Mouse (Mus musculus) MN1 (cell line): ENCODE measurements around the gene Fzd2.
A peak's percentile ranks its signal among the peaks of the same experiment; 100 is the strongest.
"Not testable (repeated sequence)": the region's sequence is repeated elsewhere in the genome, so short reads cannot be mapped to it uniquely, and the experiment has no call there.

Experiments
- DNase-seq: peaks from one replicate; pipeline ENCODE4 v3.0.0-alpha.2; 2016; ENCODE audit warnings: low spot score

Gene Fzd2

DNA sequence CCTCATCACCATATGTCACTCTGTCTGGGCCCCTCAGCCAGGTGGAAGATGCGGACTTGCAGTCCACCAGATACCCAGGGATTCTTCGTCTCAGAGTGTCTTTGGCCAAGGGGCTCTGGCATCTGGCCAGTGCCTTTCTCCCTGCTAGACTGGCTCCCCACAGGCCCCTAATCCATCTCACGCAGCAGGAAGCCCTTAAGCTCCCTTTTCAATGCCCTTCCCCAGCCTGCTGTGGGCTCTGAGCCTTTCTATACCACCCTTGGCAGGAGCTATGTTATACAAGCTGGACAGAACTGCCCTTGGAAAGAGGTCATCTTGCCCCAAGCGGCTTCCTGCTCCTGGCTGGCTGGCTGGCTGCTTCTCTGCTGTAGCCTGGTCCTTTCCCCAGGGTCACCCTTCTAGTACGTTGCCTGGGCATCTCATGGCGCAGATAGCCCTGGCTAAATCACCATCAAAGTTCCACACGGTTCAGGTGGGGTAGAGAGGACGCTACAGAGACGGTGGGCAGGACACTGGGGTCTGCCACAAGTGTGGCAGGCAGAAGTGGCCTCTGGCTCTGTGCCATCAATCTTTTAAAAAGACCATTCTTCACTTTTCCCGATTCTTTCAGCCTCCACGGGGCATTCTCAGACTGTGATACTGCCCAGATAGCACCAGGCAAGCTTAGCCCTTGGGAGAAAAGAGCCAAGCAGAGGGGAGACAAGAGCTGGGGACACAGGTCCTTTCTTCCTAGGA is 22.7 kb upstream of the Fzd2 start:
- no peak for DNase-seq

DNA sequence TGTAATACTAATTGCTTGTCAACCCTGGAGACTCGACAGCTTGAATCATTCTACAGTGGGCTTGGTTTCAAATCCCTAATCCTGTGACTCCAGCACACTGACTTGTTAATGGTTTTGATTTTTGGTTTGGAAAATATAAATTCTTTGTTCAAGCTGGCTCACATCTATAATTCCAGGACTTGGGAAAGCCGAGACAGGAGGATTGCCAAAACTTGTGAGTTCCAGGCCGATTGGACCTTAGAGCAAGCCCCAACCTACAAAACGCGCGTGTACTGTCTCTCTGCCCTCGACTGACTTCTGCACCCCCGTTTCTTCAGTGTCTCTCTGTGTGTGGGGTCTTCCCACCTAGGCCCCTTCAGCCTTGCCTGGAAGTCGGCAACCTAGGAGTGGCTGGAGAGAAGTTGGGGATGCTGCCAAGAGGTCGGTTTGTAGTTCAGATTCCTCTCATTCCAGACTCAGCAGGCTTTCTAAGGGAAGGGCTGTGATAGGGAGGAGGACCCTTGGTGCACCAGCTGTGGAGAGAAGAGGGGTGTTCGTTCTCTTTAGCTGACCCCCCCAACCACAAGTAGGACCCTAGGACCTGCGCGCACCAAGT is 22.1 kb upstream of the Fzd2 start:
- no peak for DNase-seq

DNA sequence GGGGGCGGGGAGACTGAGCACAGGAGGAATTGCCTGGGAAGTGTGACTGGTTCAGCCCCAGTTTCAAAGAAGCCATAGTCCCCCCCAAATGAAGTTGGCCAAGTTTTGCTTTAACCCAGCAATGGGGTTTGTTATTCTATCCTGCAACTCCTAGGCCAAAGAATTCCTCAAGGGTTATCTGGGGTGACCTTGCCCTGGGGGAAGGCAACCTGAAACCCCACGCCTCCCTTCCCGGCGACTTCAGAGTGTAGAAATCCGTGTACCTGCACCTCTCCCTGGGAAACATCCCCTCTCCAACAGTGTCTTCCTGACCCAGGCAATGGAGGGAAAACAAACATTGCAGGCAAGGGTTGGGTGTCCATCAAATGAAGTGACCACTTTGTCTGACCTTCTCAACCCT is 21.5 kb upstream of the Fzd2 start:
- no peak for DNase-seq

DNA sequence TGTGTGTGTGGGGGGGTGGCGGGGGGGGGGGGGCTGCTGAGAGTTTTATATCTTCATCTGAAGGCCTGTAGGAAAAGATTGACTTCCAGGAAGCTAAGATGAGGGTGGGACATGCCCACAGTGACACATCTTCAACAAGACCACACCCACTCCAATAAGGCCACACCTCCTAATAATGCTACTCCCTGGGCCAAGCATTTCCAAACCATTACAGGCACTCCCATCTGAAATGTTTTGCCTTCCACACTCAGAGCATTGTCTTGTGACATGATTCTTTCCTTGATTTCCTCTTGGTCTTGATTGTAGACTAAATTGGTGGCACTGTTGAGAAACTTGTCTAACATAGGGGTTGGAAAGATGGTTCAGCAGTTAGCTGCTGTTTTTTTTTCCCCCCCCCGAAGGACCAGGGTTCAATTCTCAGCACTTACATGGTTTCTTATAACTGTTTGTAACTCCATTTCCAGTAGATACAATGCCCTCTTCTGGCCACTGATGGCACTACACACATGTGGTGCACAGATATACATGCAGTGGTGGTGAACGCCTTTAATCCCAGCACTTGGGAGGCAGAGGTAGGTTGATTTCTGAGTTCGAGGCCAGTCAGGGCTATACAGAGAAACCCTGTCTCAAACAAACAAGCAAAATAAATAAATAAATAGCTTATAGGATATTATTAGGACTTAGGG is 17.6 kb upstream of the Fzd2 start:
- no peak for DNase-seq

DNA sequence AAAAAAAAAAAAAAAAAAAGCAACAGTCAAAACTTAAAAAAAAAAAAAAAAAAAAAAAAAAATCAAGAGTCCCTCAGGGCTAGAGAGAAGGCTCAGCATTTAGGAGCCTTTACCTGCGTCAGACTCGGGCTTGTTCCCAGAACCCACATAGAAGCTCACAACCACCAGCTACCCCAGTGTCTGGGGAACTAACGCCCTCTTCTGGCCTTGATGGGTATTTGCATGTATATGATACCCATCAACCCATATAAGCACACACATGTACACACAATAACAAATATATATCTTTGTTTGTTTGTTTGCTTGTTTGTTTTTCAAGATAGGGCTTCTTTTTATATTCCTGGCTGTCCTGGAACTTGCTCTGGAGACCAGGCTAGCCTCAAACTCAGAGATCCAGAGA is 16.6 kb upstream of the Fzd2 start:
- no peak for DNase-seq

DNA sequence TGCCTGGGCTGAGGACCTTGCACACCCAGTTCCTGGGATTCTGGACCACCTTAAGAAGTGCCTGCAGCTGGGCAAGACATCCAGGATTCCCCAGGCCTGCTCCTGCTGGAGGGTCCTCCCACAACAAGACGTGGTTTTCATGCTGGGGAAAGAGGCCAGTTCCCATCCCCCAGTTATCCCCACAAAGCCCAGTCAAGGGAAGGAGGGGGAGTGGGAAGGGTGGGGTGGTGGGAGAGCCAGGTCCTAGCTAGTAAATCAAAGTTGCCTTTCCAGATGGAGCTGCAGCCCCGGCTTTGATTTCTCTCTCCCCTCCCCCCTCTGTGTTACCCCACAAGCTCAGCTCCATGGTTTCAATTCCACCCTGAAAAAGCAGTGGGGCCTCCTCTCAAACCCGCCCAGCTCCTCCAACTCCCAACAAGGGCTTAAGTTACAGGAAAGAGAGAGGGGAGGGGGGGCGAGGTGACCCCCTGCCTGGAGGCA is 8.8 kb upstream of the Fzd2 start:
- DNase-seq = no peak

DNA sequence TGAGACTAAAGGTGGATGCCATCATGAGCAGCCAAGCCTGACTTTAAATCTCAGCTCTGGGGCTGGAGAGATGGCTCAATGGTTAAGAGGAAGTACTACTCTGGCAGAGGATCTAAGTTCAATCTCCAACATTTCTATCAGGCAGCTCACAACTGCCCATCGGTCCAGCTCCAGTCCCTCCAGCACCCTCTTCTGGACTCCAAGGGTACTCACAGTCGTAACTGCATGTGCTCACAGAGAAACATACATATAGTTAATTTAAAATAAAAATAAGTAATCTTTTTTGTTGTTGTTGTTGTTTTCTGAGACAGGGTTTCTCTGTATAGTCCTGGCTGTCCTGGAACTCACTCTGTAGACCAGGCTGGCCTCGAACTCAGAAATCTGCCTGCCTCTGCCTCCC is 4.3 kb upstream of the Fzd2 start:
- no peak for DNase-seq

DNA sequence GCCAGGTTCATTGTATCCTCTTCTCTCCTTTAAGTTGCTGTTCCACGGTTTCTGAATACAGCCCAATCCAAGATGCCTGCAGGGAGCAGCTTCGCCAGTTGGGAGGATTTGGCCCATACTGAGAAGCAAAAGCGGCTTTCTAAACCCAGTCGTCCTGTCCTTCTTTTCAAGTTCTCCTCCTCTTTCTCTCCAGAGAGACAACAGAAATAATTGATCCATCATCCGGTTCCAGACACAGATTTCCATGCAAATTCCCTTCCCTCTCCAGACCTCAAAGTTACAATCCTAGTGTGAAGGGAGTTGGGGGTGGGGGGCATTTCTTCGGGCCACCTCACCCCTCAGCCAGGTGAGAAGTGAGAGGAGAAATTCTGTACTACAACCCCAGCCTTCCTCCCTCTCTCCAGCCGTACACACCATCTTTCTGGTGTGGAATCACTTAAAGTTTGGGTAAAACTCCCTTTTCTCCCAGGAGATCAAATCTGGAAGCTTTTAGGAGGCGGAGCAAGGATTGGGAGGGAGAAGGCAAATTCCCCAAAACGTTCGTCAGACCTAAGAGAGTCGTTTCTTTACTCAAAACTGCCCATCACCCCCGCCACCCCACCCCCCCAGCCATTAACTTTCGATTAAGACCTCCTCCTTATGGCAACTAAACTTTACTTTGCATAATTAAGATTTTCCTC is 1.2 kb upstream of the Fzd2 start:
- peak; percentile 34 for DNase-seq

DNA sequence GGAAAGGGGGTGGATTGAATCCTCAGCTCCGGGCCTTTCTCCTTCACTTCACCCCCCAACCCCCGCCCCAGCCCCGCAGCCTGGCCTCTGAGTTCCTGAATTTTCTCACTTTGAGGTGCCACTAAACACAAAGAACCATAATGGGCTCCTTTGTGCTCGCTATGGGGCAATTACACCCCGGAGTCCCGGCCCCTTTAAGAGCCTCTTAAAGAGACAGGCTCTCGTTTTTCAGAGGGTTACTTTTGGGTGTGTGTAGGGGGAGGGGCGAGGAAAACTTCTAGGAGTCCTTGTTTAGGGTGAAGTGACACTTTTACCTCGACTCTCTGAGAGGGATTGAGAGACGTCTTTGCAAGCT is 723 bp upstream of the Fzd2 start:
- DNase-seq = peak; percentile 58

DNA sequence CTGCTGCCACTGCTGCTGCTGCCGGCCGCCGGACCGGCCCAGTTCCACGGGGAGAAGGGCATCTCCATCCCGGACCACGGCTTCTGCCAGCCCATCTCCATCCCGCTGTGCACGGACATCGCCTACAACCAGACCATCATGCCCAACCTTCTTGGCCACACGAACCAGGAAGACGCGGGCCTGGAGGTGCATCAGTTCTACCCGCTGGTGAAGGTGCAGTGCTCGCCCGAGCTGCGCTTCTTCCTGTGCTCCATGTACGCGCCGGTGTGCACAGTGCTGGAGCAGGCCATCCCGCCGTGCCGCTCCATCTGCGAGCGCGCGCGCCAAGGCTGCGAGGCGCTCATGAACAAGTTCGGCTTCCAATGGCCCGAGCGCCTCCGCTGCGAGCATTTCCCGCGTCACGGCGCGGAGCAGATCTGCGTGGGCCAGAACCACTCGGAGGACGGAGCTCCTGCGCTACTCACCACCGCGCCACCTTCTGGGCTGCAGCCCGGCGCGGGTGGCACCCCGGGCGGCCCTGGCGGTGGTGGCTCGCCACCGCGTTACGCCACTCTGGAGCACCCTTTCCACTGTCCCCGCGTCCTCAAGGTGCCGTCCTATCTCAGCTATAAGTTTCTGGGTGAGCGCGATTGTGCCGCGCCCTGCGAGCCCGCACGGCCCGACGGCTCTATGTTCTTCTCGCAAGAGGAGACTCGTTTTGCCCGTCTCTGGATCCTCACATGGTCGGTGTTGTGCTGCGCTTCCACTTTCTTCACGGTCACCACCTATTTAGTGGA is 769 bp downstream of the Fzd2 start:
- no peak for DNase-seq

DNA sequence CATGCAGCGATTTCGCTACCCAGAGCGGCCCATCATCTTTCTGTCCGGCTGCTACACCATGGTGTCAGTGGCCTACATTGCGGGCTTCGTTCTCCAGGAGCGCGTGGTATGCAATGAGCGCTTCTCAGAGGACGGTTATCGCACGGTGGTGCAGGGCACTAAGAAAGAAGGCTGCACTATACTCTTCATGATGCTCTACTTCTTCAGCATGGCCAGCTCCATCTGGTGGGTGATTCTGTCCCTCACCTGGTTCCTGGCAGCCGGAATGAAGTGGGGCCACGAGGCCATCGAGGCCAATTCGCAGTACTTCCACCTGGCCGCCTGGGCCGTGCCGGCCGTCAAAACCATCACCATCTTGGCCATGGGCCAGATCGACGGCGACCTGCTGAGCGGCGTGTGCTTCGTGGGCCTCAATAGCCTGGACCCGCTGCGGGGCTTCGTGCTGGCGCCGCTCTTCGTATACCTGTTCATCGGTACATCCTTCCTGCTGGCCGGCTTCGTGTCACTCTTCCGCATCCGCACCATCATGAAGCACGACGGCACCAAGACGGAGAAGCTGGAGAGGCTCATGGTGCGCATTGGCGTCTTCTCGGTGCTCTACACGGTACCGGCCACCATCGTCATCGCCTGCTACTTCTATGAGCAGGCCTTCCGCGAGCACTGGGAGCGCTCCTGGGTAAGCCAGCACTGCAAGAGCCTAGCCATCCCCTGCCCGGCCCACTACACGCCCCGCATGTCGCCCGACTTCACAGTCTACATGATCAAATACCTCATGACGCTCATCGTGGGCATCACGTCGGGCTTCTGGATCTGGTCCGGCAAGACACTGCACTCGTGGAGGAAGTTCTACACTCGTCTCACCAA is 1.6 kb downstream of the Fzd2 start:
- DNase-seq = no peak

DNA sequence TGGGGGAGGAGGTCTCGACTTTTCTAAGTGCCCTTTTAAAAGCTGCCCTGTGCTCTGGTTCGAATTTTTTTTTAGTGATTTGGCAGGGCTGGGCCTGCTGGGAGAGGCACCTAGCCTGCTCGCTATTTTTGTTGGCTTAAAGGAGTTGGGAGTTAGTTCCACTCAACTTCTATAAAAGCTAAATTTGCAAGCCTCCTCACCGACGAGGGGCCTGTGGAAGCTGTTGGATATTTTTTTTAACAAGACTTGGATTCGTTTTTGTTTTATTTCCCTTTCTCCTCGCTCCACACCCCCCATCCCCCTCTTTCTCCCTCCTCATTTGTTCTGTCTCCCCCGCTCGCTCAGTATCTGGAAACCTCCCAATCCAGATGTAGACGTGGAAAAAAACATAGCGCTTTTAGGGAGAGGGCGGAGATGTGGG is 2.6 kb downstream of the Fzd2 start:
- DNase-seq = no peak

DNA sequence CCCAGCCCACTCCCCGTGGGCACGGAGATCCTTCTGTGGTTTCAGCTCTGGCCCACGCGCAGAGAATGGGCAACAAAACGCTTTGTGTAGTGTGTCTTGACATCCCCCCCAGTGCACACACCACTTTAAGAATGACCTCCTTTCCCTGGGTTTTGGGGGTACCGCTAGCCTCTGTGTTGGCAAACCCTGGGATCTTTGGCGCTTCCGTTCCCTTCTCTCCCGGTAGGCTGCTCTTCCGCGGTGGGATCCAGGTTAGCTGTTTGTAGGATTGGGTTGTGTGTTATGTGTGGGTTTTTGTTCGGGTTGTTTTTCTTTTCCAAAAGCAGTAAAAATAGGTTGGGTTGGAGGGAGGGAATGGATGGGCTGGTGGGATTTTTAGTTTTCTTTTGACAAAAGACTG is 3.0 kb downstream of the Fzd2 start:
- DNase-seq = not testable (repeated sequence)

DNA sequence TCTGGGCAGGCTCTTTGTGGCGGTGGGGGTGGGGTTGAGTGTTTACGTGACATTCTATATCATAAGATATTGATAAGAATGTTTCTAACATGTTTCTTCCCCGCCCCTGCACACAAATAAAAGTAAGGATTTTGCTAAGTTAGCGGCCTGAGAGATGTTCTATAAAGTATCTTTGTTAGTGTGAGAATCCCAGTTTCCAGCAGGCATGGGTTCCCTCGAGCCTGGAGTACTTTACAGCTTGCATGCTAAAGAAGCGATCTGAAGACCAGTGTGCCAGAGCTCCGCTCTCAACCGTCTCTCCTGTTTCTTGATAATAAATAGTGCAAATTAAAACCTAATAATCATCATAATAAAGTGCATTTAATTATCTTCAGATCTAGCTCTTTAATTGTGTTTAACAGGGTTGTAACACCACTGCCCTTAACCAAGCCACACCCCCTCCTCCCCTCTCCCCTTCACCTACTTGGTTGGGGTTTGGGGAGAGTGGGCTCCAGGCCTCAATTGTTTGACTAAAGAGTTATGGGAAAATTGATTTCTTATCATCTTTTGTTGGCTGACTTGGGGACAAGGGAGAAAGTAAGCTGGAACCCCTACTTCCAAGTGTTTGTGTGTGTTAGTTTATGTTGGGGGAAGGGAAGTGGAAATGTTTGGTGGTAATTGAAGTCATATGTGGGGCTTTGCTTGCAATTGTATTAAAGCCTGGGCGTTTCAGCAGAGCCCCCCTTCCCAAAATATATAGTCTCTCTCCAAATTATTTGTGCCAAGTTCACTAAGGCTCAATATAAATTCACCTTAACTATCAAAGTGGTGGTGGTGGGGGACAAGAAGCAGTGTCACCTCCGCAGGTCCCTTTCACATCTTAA is 3.7 kb downstream of the Fzd2 start:
- DNase-seq = no peak

DNA sequence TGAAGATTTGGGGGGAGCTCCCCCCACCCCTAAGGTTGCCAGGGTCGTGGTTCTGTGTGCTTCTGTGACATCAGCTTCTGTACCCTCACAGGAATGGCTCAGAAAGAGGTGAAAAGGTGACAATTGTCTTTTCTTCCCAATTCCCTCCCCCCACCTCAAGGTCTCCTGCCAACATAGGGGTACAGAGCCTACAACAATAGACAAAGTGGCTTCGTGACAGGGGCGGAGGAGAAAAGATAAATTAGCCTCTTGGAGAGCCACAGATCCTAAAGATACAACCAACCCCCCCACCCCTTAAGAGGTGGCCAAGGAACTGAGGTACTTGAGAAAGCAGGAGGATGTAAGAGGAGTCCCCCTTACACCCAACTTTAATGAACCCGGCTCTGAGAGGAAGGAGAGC is 4.5 kb downstream of the Fzd2 start:
- DNase-seq = no peak

DNA sequence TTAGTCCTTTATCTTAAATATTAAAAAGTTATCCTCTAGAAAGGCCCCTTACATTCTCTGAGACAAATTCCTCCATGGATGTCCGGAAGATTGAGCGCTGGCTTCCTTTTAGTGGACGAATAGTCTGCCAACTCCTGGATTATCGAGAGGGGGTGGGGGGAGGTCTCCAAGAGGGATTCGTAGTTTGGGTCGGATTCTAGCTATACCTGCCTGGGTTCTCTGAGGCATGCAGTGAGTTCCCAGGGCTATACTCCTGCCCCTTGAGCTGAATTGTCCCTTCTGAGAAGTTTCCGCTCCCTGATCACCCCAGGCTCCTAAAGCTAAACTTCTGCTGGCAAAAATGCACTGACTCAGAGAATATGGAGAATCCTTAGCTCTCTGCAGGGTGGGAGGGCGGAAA is 5.3 kb downstream of the Fzd2 start:
- no peak for DNase-seq

DNA sequence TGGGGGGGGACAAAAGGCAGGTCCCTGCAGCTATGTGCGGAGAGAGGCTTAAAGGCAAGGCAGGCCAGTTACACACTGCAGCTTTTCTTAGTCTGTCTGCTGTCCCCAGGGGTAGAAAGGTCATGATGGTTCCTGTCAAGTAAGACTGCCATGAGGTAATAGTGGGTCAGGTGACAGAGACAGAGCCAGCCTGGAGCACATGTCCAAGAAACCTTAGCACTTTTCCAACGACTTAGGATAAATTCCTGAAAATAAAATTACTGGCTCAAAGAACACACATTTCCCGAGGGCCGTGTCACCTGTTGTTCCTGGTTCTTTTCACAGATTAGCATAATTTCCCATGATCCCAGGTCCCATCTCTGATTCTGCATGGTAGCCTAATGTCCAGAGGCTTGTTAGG is 6.1 kb downstream of the Fzd2 start:
- no peak for DNase-seq

DNA sequence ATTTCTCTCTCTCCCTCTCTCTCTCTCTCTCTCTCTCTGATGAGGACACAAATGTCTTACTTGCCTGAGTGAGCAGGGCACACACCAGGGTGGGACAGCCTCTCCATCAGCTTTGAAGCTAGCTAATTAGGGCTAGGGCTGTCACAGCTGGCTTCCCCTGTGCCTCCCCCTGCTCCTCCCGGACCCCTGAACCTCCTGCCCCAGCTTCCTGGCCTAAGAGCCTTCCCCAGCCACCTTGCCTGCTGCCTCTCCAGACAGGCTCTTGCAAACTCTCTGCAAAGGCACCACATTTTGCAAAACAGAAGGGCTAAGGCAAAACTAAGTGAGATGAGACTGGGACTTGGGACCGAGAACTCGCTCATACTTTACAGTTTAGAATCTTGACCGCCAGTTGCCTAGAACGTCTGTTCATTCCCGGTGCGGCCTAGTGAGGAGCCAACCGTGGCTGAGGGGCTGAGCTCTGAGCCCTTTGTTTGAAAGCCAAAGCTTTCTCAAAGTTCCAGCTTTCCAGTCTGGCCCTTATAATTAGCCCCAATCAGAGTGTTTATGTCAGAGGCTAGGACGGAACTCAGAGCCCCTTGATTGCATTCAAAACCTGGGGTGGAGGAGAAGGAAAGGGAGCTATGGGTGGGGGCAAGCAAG is 6.6 kb downstream of the Fzd2 start:
- no peak for DNase-seq

DNA sequence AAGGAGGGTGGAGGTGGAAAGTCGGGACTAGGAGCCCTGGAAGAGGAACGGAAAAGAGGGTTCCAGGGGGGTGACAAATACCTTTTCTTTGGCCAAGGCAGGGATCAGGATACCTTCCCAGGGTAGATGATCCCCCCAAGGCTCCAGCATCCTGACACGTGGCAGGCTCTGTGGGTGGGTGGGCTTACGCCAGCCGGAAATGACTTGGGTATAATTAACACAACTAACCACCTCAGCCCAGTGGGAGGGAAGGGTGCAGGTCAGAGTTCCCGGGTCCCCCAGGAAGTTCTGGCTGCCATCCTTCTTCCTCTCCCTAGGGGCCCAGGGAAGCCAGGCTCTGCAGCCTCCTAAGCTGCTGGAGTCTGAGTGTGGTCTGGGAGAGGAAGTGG is 7.1 kb downstream of the Fzd2 start:
- no peak for DNase-seq

DNA sequence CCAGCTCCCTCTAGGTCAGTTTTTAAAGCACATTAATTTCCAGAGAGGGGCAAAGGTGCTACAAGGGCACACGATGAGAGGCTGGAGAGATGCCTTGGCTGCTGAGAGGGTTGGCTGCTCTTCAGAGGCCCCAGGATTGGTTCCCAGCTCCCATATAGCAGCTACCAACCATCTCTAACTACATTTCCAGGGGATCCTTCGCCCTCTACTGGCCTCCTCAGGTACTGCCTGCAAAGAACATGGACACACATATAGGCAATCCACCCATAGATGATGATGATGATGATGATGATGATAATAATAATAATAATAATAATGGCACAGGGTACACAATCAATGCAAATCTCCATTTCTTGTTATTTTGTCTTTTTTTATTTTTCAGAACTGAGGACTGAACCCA is 15.3 kb downstream of the Fzd2 start:
- no peak for DNase-seq
